Mouse (Mus musculus) G1E (cell line): ENCODE results near the gene Ccnl2.

Source experiments
- CTCF ChIP-seq: IDR thresholded peaks from 2 replicates; pipeline ENCODE4 v1.5.1; 2012; ENCODE audit warnings: low read depth, low read length, inconsistent platforms, mixed read lengths
- GATA1 ChIP-seq: IDR thresholded peaks from 2 replicates; pipeline ENCODE4 v1.6.1; 2012; ENCODE audit warnings: borderline replicate concordance, low read length, inconsistent platforms, mixed read lengths
- POLR2AphosphoS5 ChIP-seq: IDR thresholded peaks from 2 replicates; pipeline ENCODE4 v1.6.1; 2012; ENCODE audit warnings: low read depth, low read length, inconsistent platforms; ENCODE audit not compliant: insufficient replicate concordance
- TAL1 ChIP-seq: conservative IDR thresholded peaks from 2 replicates; pipeline ENCODE4 v1.6.1; 2012; ENCODE audit warnings: low read depth, low read length, inconsistent platforms, mixed read lengths

DNA sequence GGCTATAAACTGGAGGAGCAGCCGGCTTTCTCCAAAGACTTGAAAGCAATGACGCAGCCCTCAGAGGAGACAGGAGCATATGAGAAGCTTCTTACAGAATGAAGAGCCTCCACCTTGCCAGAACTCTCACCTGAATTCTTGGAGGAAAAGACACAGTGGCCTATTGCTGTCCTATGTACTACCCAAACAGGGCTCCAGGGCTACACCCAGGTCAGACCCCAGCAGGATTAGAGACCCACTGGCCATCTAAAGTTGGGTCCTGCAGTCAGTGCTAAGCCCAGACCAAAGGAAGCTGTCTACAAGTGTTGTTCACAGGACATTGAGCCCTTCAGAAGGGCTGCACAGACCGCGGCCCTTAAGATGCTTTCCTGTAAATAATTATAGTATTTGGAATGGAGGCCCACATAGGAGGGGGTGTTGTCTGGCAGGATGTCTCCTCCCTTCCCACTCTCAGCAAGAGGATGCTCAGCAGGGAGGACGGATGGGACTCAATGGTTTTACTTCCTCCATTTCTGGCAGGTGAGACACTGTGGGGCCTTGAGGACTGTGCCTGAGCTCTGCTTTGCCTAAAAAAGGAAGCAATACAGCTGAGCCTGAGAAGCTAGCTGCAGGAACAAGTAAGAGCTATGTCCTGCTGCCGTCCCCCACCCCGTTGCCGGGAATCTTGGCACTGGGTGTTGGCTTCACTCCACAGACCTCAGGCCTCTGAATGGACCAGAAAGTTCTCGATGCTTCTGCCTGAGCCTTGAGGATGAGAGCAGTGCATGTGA lies 37.1 kb upstream of the Ccnl2 start:
- no peak for TF ChIP-seq GATA1
- TF ChIP-seq CTCF = no peak
- TF ChIP-seq POLR2AphosphoS5 = no peak
- no peak for TF ChIP-seq TAL1
